Mouse (Mus musculus): ENCODE measurements at regions not wholly inside any gene's neighbourhood (a gene's known extent, or its start where the extent isn't known, plus 50 kb on each side); places are given as distances from the start of the nearest gene placed in this dataset.

DNA sequence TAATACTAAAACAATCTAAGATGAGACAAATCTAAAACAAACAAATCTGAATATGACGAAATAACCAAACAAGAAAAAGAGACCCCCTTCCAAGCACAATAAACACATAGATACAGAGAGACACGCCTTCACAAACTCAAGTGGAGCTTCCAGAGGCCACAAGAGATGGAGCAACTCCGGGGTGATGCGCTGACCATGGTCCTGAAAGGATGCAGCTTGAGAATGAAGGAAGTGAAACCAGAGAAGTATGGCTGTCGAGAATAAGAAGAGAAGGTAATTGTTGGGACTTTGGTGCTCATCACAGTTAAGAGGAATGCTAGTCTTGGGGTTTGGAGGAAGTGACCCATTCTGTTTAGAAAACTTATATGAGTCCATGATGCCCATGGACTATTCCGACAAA, 173.1 kb downstream of the Olfm4 start:
- no peak for TF ChIP-seq CTCF (IDR thresholded peaks at IDR 0.05; ENCODE audit: insufficient read depth, low read depth, low read length)
- TF ChIP-seq POLR2A (IDR thresholded peaks at IDR 0.05; ENCODE audit: insufficient read depth, low read depth, low read length), result no peak

Measured in olfactory bulb, adult 2 months (tissue).